Mouse (Mus musculus) brain, embryonic 14.5 days (tissue): ENCODE data around the gene Gm27027. TPM values are rescaled to one million over a fixed set of nuclear protein-coding genes. Genes with fewer than 3 reads are reported as not detected.
A peak's percentile ranks its signal among the peaks of the same experiment; 100 is the strongest.

ENCODE experiments used
- DNase-seq: peaks from one replicate; pipeline ENCODE4 v3.0.0-alpha.2; 2011; ENCODE audit warnings: low read depth
- CTCF ChIP-seq: fragments of 200-500 bp; IDR thresholded peaks from 2 replicates; pipeline ENCODE4 v1.5.1; 2012; ENCODE audit warnings: inconsistent platforms, mild to moderate bottlenecking, moderate library complexity, borderline replicate concordance; ENCODE audit not compliant: insufficient read depth, insufficient read length; ENCODE audit errors: extremely low read depth
- POLR2A ChIP-seq: fragments of 200-500 bp; IDR thresholded peaks from 2 replicates; pipeline ENCODE4 v1.6.1; 2012; ENCODE audit warnings: mild to moderate bottlenecking, inconsistent platforms, borderline replicate concordance; ENCODE audit not compliant: poor library complexity, insufficient read depth, insufficient read length, severe bottlenecking; ENCODE audit errors: extremely low read depth
- polyA plus RNA-seq: library from polyadenylated mRNA; depleted of rRNA; stranded (reverse); fragments of >200 nt; gene quantifications from 2 replicates; pipeline ENCODE4 v1.2.3, GENCODE M21; 2012

The Gm27027 gene
- polyA plus RNA-seq, 1 experiment = not detected

- DNase-seq = no peak
- no peak for TF ChIP-seq POLR2A
- TF ChIP-seq CTCF = no peak
These were observed 5.3 kb upstream of the Gm27027 start for GRCm38 (mm10) chr2:94001411-94001810.

GRCm38 (mm10) chr2:93992810-93993209 lies 3.3 kb downstream of the Gm27027 start:
- DNase-seq = peak; percentile 51
- TF ChIP-seq CTCF (no peak), POLR2A (no peak)

GRCm38 (mm10) chr2:93992259-93992658 lies 3.9 kb downstream of the Gm27027 start:
- TF ChIP-seq CTCF = no peak
- no peak for TF ChIP-seq POLR2A
- DNase-seq = peak; percentile 91

- TF ChIP-seq CTCF = no peak
- no peak for TF ChIP-seq POLR2A
These were observed 4.8 kb downstream of the Gm27027 start for GRCm38 (mm10) chr2:93991336-93991735.

GRCm38 (mm10) chr2:93988440-93988839 lies 7.7 kb downstream of the Gm27027 start:
- TF ChIP-seq POLR2A = no peak
- TF ChIP-seq CTCF = no peak
- DNase-seq = no peak

More at GRCm38 (mm10) chr2:93991336-93991735, 4.8 kb downstream of the Gm27027 start:
- DNase-seq = no peak

- DNase-seq = no peak
- TF ChIP-seq POLR2A (no peak), CTCF (no peak)
These were observed 13.5 kb downstream of the Gm27027 start for GRCm38 (mm10) chr2:93982457-93983235.

GRCm38 (mm10) chr2:93979249-93980120 lies 16.7 kb downstream of the Gm27027 start:
- no peak for DNase-seq
- TF ChIP-seq POLR2A = no peak

GRCm38 (mm10) chr2:93976436-93977252 lies 19.5 kb downstream of the Gm27027 start:
- peak; percentile 73 for DNase-seq
- TF ChIP-seq CTCF (peak; percentile 38; the same call in 1 of the 2 replicates), POLR2A (0 out of 2 replicates have a peak, but pooled peaks have one; percentile 16)

GRCm38 (mm10) chr2:93975526-93976435 lies 20.4 kb downstream of the Gm27027 start:
- DNase-seq = no peak
- TF ChIP-seq POLR2A (no peak), CTCF (no peak)

- TF ChIP-seq POLR2A = no peak
- TF ChIP-seq CTCF = no peak
These were observed 21.1 kb downstream of the Gm27027 start for GRCm38 (mm10) chr2:93975041-93975440.

GRCm38 (mm10) chr2:93971647-93972046 lies 24.5 kb downstream of the Gm27027 start:
- no peak for TF ChIP-seq CTCF
- no peak for DNase-seq

More at GRCm38 (mm10) chr2:93975041-93975440, 21.1 kb downstream of the Gm27027 start:
- peak; percentile 11 for DNase-seq
